Mouse (Mus musculus) forebrain, embryonic 13.5 days (tissue): ENCODE measurements at regions not wholly inside any gene's neighbourhood (a gene's known extent, or its start where the extent isn't known, plus 50 kb on each side); places are given as distances from the start of the nearest gene placed in this dataset.

Experiments used
- ATAC-seq: fragments of 200-750 bp; cut with Nextera tagmentation; 2 replicates; pipeline ENCODE4 v1.8.0; 2017
- H3K27ac ChIP-seq: fragments of 300-500 bp; sonication (generic); 2 replicates; pipeline ENCODE4 v1.5.1; 2015; ENCODE audit warnings: inconsistent platforms, mild to moderate bottlenecking, moderate library complexity
- H3K27me3 ChIP-seq: fragments of 300-500 bp; sonication (generic); 2 replicates; pipeline ENCODE4 v1.6.1; 2015; ENCODE audit warnings: mild to moderate bottlenecking, inconsistent platforms
- H3K36me3 ChIP-seq: fragments of 300-500 bp; sonication (generic); 2 replicates; pipeline ENCODE4 v1.6.1; 2015; ENCODE audit warnings: mild to moderate bottlenecking, inconsistent platforms; ENCODE audit not compliant: poor library complexity, severe bottlenecking
- H3K4me1 ChIP-seq: fragments of 300-500 bp; sonication (generic); 2 replicates; pipeline ENCODE4 v1.6.1; 2015; ENCODE audit warnings: inconsistent platforms
- H3K4me2 ChIP-seq: fragments of 300-500 bp; sonication (generic); 2 replicates; pipeline ENCODE4 v1.6.1; 2015; ENCODE audit warnings: inconsistent platforms, mild to moderate bottlenecking, moderate library complexity
- H3K4me3 ChIP-seq: fragments of 300-500 bp; sonication (generic); 2 replicates; pipeline ENCODE4 v1.5.1; 2015; ENCODE audit warnings: mild to moderate bottlenecking, inconsistent platforms
- H3K9ac ChIP-seq: fragments of 300-500 bp; sonication (generic); 2 replicates; pipeline ENCODE4 v1.6.1; 2015; ENCODE audit warnings: mild to moderate bottlenecking, inconsistent platforms
- H3K9me3 ChIP-seq: fragments of 300-500 bp; sonication (generic); replicated peaks from 2 replicates; pipeline ENCODE4 v1.6.1; 2016; ENCODE audit warnings: inconsistent platforms
- whole genome bisulfite sequencing: fragments of 180-500 bp; shearing (Covaris S2); methylation state at CpG from one replicate; pipeline ENCODE4 v1.1.7; 2015; 5-methylcytosine and 5-hydroxymethylcytosine counted together

- 87% methylated on average over 3 of the region's 3 CpGs for WGBS
- Histone ChIP-seq H3K27me3 (no peaks in the 10 kb centered on the region), H3K9me3 (no peaks in the 10 kb centered on the region), H3K9ac (no peak overlapping the region), H3K4me3 (no peak overlapping the region), H3K36me3 (no peaks in the 10 kb centered on the region), H3K27ac (no peak overlapping the region), H3K4me1 (no peaks in the 10 kb centered on the region), H3K4me2 (no peak overlapping the region)
- no peak for ATAC-seq
Observed at GRCm38 (mm10) chr7:124455659-124456058, 473.0 kb downstream of the Hs3st4 start.

DNA sequence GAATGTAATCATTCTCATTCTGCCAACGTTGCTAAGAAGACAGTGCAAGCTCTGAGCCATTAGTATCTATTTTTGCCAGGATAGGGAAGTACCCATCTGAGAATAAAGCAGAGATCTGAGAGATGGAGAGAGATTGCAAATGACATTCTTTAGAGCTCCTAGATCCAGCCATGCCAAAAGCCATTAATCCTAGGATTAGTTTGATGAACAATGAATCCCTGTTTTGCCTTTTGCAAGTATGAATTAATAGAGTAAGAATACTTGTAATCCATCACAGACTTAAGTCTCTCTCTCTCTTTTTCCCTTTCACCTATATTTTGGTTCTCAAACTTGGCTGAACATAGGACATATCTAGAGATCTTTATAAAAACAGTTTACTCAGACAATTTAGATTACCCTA is 504.7 kb downstream of the Hs3st4 start:
- H3K27me3 ChIP-seq, result no peaks in the 10 kb centered on the region
- ATAC-seq, result no peak
- H3K36me3 ChIP-seq, result no peaks in the 10 kb centered on the region
- 54% methylated on average over 1 of the region's 1 CpGs for WGBS
- H3K9me3 ChIP-seq, result no peaks in the 10 kb centered on the region
- no peaks in the 10 kb centered on the region for H3K4me1 ChIP-seq
- no peak overlapping the region for H3K9ac ChIP-seq
- H3K4me3 ChIP-seq, result no peak overlapping the region
- H3K27ac ChIP-seq, result no peak overlapping the region
- no peak overlapping the region for H3K4me2 ChIP-seq

DNA sequence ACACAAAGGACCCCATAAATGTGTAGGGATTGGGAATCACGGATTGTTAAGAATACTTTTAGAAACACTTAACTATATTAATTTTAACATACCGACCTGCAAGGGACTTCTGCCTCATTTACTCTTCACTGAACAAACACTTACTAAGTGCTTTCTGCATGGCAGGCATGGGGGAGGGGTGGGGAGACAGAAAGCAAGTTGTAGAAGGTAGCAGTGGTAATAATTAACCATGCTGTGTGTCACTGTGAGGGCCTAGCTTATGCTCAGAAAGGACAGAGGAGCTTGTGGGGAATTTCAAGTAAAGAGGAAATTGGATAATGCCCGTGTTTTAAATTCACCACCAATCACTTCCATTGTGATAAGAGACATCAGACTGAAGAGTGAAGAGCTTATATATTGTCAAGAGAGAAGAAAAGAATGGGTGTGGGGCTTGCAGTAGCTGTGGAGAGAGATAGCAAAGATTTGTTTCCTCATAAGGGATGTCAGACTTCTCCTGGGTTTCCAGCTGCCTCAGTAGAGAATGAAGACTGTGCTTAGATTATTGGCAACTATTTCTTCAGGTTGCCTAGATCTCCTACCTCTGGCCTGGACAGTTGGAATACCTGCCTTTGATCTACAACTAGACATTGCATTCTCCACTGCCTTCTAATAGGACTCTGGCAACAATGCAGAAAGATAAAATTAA is 508.6 kb downstream of the Hs3st4 start:
- ATAC-seq, result no peak
- no peaks in the 10 kb centered on the region for H3K4me1 ChIP-seq
- H3K36me3 ChIP-seq, result no peaks in the 10 kb centered on the region

DNA sequence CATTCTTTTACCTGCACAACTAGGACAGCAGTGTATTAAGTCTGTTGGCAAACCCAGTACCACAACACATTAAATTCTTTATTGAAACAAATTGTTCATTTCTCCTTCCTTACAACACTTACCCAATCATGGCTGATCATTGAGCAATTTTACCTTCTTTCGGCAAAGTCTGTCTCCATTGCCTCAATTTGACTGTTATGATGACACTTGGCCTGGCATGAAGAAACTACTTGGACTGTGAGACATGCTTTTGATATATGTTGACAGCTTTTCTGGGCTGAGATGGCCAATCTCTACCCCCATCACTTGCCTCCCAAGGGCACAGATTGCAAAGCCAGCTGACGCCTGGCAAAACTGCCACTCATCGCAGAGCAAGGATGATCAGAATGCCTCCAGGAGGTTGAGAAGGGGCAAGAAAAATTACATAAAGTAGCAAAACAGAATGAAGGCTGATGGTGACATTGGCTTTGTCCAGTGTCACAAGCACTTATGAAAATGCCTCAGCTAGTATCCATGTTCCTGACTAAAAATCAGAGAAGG is 509.3 kb downstream of the Hs3st4 start:
- H3K4me2 ChIP-seq, result no peak overlapping the region
- no peak for ATAC-seq
- H3K9ac ChIP-seq, result no peak overlapping the region
- H3K4me1 ChIP-seq, result no peaks in the 10 kb centered on the region
- no peak overlapping the region for H3K27ac ChIP-seq
- no peaks in the 10 kb centered on the region for H3K36me3 ChIP-seq
- WGBS, result 95% methylated on average over 3 of the region's 3 CpGs
- H3K27me3 ChIP-seq, result no peaks in the 10 kb centered on the region
- H3K4me3 ChIP-seq, result no peak overlapping the region
- no peaks in the 10 kb centered on the region for H3K9me3 ChIP-seq

More for the DNA sequence above, 508.6 kb downstream of the Hs3st4 start:
- Histone ChIP-seq H3K27me3 (no peaks in the 10 kb centered on the region), H3K9me3 (no peaks in the 10 kb centered on the region), H3K4me2 (no peak overlapping the region), H3K4me3 (no peak overlapping the region), H3K9ac (no peak overlapping the region), H3K27ac (no peak overlapping the region)
- WGBS, result 61% methylated on average over 3 of the region's 3 CpGs

DNA sequence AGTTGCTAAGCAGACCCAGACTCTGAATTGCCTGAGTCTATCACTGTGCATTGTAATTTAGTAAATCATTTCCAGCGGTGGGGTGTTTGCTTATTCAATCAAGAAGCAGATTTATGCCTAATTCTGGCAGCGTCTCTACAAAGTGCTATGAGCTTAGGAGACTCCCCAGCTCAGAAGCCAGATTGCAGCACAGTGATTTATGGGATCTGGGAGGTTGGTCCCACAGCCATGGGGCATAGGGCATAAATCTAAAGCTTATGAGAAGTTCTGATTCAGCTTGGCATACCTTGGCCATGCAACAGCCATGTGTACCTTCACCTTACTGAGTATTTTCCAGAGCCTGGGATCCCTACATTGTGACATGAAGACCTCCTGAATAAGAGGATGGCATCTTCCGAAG is 518.0 kb downstream of the Hs3st4 start:
- Histone ChIP-seq H3K4me1 (no peaks in the 10 kb centered on the region; the same call in 1 of the 2 replicates), H3K4me3 (no peak overlapping the region), H3K36me3 (no peaks in the 10 kb centered on the region), H3K27me3 (no peaks in the 10 kb centered on the region), H3K9ac (no peak overlapping the region), H3K4me2 (no peak overlapping the region), H3K9me3 (no peaks in the 10 kb centered on the region), H3K27ac (no peak overlapping the region)
- 78% methylated on average over 3 of the region's 3 CpGs for WGBS
- no peak for ATAC-seq

DNA sequence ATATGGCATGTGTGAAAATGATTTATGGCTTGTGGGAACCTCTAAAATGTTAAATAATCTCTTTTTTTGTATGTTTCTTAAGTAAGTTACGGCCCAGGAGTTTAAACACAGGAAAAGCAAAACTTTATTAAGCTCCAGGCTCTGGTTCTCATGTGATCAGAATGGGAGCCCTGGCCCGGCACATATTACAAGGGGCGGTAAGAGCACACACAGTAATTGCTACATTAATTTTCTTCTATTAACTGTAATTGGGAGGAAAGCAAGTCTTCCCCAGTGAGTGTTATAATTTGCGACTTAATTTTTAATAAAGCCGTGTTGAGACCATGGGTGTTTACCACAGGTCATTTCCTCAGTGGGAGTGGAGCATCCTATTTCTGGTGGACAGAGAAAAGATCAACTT is 520.1 kb downstream of the Hs3st4 start:
- H3K36me3 ChIP-seq, result no peaks in the 10 kb centered on the region
- H3K27ac ChIP-seq, result no peak overlapping the region
- no peak overlapping the region for H3K4me3 ChIP-seq
- H3K9ac ChIP-seq, result no peak overlapping the region
- no peak for ATAC-seq
- no peaks in the 10 kb centered on the region for H3K9me3 ChIP-seq
- H3K27me3 ChIP-seq, result no peaks in the 10 kb centered on the region
- no peak overlapping the region for H3K4me2 ChIP-seq
- no peaks in the 10 kb centered on the region; the same call in 1 of the 2 replicates for H3K4me1 ChIP-seq
- WGBS, result 86% methylated on average over 5 of the region's 5 CpGs

DNA sequence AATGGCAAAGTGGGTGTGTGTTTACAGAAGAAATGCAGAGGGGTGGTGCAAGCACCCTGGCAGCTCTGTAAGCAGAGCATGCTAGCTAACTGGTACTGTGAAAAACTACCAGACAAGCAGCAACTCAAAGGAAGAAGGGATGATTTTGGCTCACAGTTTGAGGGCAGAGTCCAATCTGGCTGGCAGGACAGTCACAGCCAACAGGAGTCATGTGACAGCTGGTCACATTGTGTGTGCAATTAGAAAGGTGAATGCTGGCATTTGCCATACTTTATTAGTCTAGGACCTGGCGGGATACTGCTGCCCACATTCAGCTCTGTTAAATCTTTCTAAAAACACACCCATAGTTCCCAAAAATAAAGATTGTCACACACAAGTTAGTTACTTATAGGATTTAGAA is 566.4 kb downstream of the Hs3st4 start:
- H3K4me2 ChIP-seq, result no peak overlapping the region
- H3K27ac ChIP-seq, result no peak overlapping the region
- no peak for ATAC-seq
- H3K9me3 ChIP-seq, result no peaks in the 10 kb centered on the region
- no peak overlapping the region for H3K9ac ChIP-seq
- H3K27me3 ChIP-seq, result no peaks in the 10 kb centered on the region
- H3K4me3 ChIP-seq, result no peak overlapping the region
- H3K4me1 ChIP-seq, result no peaks in the 10 kb centered on the region
- 96% methylated on average over 1 of the region's 1 CpGs for whole genome bisulfite sequencing
- H3K36me3 ChIP-seq, result no peaks in the 10 kb centered on the region

DNA sequence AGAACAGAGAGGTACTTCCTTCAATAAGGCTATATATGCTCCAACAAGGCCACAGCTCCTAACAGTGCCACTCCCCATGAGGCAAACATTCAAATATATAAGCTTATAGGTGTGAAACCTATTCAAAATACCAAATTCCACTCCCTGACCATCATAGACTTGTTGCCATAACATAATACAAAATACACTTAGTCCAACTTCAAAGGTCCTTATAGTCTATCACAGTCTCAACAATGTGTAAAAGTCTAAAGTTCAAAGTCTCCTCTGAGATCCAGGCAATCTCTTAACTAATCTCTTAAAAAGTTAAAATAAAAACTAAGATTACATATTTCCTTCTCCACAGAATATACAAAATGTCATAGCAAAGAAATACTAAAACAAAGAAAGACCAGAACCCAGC is 574.5 kb downstream of the Hs3st4 start:
- no peaks in the 10 kb centered on the region for H3K4me1 ChIP-seq
- no peaks in the 10 kb centered on the region for H3K27me3 ChIP-seq
- ATAC-seq, result no peak
- no peaks in the 10 kb centered on the region for H3K36me3 ChIP-seq
- no peak overlapping the region for H3K9ac ChIP-seq
- H3K27ac ChIP-seq, result no peak overlapping the region
- no peak overlapping the region for H3K4me2 ChIP-seq
- H3K9me3 ChIP-seq, result no peaks in the 10 kb centered on the region
- H3K4me3 ChIP-seq, result no peak overlapping the region

- ATAC-seq, result no peak
- no peak overlapping the region for H3K4me3 ChIP-seq
- no peak overlapping the region for H3K27ac ChIP-seq
- no peaks in the 10 kb centered on the region for H3K4me1 ChIP-seq
- no peaks in the 10 kb centered on the region for H3K36me3 ChIP-seq
- no peak overlapping the region for H3K9ac ChIP-seq
- no peak overlapping the region for H3K4me2 ChIP-seq
- no peaks in the 10 kb centered on the region for H3K9me3 ChIP-seq
- no peaks in the 10 kb centered on the region for H3K27me3 ChIP-seq
Observed at GRCm38 (mm10) chr7:124570804-124571203, 588.1 kb downstream of the Hs3st4 start.

- H3K4me2 ChIP-seq, result no peak overlapping the region
- H3K27ac ChIP-seq, result no peak overlapping the region
- no peak for ATAC-seq
- H3K27me3 ChIP-seq, result no peaks in the 10 kb centered on the region
- no peaks in the 10 kb centered on the region for H3K36me3 ChIP-seq
- no peaks in the 10 kb centered on the region for H3K4me1 ChIP-seq
- no peaks in the 10 kb centered on the region for H3K9me3 ChIP-seq
- no peak overlapping the region for H3K4me3 ChIP-seq
- 91% methylated on average over 5 of the region's 5 CpGs for WGBS
- H3K9ac ChIP-seq, result no peak overlapping the region
Observed at GRCm38 (mm10) chr7:124573666-124574065, 591.0 kb downstream of the Hs3st4 start.

DNA sequence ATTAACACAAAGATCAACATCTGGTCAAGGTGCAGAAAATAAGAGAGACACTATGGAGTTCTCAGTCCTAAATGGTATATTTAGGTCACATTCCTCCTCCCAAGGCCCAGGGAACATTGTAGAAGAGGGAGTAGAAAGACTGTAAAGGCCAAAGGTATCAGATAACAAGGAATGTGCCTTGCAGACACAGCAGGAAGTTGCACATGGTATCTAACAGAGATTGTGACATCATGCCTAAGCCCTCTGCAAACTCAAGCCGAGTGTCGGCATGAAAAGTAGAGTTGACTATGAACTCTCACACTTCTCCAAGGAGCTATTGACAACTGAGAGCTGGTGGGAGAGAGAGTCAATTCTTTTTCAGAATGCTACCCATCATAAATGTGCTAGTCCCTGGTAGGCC is 598.7 kb downstream of the Hs3st4 start:
- no peaks in the 10 kb centered on the region for H3K36me3 ChIP-seq
- 100% methylated on average over 2 of the region's 2 CpGs for WGBS
- ATAC-seq, result no peak
- no peak overlapping the region for H3K4me2 ChIP-seq
- peaks cover 6% of the 10 kb centered on the region for H3K4me1 ChIP-seq
- no peak overlapping the region for H3K4me3 ChIP-seq
- no peak overlapping the region for H3K9ac ChIP-seq
- no peaks in the 10 kb centered on the region for H3K27me3 ChIP-seq
- H3K27ac ChIP-seq, result no peak overlapping the region
- no peaks in the 10 kb centered on the region for H3K9me3 ChIP-seq

DNA sequence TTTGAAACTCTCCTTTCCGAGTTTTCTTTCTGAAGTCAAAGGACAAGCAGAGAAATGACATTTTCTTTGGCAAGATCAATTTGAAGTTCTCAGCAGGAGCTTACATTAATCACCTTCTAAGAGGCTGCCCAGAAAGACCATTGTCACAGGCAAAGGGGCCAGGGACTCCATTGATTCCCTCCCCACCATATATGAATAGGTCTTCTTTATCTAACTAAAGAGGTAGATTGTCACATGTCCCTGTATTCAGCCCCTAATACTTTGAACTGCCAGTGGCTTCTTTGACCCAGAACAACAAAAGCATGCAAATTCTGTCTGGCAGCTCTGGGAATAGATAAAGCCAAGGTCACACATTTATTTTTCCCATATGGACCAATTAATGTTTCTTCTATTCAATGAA is 602.6 kb downstream of the Hs3st4 start:
- Histone ChIP-seq H3K4me3 (no peak overlapping the region), H3K4me1 (peaks cover 6% of the 10 kb centered on the region), H3K9ac (no peak overlapping the region), H3K36me3 (no peaks in the 10 kb centered on the region), H3K4me2 (no peak overlapping the region), H3K27ac (no peak overlapping the region), H3K9me3 (no peaks in the 10 kb centered on the region), H3K27me3 (no peaks in the 10 kb centered on the region)
- 9% methylated on average over 1 of the region's 1 CpGs for WGBS
- ATAC-seq, result peak; percentile 50; the same call in 1 of the 2 replicates

DNA sequence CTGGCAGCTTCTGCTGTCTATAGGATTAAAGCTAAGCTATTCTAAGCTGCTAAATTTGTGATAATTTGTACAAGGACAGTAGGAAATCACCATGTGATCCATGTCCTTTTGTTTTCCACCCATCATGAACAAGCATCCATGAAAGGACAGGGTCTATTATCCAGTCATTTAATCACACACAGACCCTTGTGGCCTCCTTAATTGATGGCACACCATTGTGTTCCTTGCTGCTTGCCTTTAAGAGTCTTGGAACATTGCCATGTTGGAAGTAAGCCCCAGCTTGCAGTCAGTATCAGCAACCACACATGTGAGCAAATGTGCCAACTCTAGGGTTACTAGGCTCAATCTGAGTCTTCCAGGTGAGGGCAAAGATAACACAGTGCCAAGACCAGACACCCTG is 608.7 kb downstream of the Hs3st4 start:
- Histone ChIP-seq H3K27me3 (no peaks in the 10 kb centered on the region), H3K4me2 (no peak overlapping the region), H3K9me3 (no peaks in the 10 kb centered on the region), H3K4me1 (0 out of 2 replicates have a peak, but pooled peaks cover 5% of the 10 kb centered on the region), H3K36me3 (no peaks in the 10 kb centered on the region), H3K9ac (no peak overlapping the region), H3K27ac (no peak overlapping the region), H3K4me3 (no peak overlapping the region)
- ATAC-seq, result peak; percentile 36; the same call in 1 of the 2 replicates
